Mouse (Mus musculus): ENCODE measurements around the gene AC170998.1.

The AC170998.1 gene

DNA sequence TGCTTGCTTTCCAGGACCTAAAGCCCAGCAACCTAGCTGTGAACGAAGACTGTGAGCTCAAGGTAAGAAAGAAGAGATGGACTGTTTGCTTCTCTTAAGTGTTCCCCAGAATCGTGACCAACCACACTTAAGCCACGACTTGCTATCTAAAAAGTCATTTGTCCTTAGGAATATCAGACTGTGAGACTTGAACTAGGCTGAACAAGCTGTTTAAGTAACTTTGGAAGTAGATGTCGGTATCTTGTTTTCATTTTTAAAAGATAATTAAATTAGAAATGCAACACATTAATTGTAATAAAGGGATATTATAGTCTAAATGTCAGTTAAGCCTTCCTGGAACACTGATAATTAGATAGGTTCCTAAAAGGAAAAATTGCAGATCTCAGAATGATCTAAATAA lies at the start of gene AC170998.1:
Gene AC170998.1, plus strand, starts transcription at position 301 of the 400 bp plus-strand sequence.
- no peak for DNase-seq (ENCODE audit: low spot score)

- no peak for DNase-seq (ENCODE audit: low spot score)
These were observed 43.4 kb upstream of the AC170998.1 start for GRCm38 (mm10) chr17:28682311-28683084.

DNA sequence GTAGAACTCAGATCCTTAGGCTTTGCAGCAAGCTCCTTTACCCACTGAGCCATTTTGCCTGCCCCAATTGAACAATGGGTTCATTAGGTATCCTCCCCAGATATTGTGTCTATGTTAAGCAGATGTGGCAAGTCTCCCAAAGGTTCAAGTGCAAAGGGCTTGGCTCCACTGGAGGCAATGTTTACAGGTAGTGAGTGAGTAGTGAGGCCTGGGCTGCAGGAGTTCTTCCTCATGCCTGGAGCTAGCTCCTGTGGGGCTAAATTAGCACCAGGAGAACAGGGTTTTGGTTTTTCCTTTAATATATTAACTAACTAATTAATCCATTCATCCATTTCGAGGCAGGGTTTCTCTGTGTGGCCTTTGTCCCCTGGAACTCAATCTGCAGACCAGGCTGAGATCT lies 42.3 kb upstream of the AC170998.1 start:
- DNase-seq (ENCODE audit: low spot score) = no peak

DNA sequence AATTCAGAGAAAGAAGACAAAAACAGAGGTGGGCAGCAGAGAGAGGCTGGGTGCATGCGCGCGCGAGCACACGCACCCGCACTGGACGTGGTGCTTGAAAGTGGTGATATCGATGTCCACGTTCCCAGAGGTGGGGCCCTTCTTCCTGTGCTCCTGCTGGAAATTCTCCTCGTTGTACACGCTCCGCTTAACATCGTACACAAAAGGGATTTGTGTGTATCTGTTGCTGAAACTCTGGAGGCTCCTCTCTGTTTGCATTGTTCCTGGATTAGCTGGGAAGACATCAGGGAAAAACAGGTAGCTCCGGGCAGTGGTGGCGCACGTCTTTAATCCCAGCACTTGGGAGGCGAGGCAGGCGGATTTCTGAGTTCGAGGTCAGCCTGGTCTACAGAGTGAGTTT lies 41.3 kb upstream of the AC170998.1 start:
- DNase-seq (ENCODE audit: low spot score) = no peak

- no peak for DNase-seq (ENCODE audit: low spot score)
These were observed 38.5 kb upstream of the AC170998.1 start for GRCm38 (mm10) chr17:28687354-28687753.

DNA sequence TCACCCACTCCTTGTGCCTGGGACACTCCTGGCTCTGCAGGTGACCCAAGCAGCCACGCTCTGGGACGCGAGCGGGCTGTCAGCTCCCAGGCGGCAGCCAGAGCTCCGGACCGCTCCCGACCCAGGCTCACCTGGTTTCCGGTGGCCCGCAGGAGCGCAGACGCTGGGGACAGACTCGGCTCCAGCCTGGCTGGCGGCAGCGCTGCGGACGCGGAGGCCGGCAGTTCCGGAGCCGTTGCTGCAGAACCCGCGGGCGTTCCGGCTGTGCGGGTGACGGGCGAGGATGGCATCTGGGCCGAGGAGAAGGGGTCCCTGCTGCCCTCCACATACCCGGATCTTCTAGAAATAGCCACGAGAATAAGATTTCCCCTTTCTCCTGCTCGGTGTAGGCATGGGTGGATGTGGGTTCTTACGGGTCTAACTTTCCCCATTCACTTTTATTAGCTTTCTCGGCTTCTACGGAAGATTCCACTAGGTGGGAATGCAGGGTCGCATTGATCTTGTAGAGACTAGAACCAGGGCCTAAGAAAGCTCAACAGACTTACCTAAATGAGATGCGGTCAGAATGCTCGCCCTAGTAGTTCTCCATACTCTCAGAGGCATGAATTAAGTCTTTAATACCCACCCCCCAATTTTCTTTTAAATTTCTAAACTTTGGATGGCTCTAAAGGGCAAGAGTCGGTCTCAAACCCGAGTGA lies 36.1 kb upstream of the AC170998.1 start, which contains the start of gene Slc26a8:
Gene Slc26a8, minus strand, starts transcription at position 648 of the 698 bp plus-strand sequence.
- DNase-seq (ENCODE audit: low spot score) = peak; percentile 29

GRCm38 (mm10) chr17:28690776-28691686 lies 34.9 kb upstream of the AC170998.1 start, which contains the start of gene Mapk14:
TSS of gene Mapk14 (plus strand) at chr17:28691329.
- DNase-seq (ENCODE audit: low spot score) = peak; percentile 99

- DNase-seq (ENCODE audit: low spot score) = peak; percentile 41
These were observed 34.1 kb upstream of the AC170998.1 start for GRCm38 (mm10) chr17:28691687-28692340.

DNA sequence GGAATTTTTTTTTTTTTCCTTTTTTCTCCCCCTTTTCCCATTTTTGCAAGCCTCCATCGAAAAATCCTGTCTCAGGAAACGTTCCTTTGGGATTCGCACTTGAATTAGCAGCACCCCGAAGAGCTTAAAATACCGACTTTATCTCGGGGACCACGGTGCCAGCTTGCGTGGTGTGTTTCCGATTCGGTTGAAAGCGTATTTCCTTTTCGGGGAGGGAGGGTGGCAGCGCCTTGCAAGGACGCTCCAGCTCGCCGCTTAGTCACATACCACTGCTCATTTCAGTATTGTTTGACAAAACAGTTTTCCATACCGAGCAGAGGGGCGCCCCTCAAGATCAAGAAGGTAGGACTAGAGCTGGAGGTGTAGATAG lies 33.6 kb upstream of the AC170998.1 start:
- peak; percentile 41 for DNase-seq (ENCODE audit: low spot score)

GRCm38 (mm10) chr17:28693086-28693485 lies 32.8 kb upstream of the AC170998.1 start:
- DNase-seq (ENCODE audit: low spot score) = no peak

DNA sequence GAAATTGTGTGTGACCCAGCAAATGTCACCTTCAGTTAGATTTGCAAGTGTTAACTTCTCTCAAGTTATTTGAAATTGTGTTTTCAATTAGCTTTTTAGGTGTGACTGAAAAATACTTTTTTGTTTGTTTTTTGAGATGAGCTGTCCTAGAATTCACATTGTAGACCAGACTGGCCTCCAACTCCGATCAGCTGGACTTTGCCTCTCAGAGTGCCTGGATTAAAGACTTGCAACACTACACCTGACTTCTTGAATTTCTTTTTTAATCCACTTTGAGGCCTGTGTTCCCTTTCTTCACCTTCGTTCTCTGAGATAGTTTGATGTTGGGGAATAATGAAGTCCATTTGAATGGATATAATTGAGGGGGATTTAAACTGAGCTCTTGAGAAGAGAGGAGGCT lies 31.8 kb upstream of the AC170998.1 start:
- no peak for DNase-seq (ENCODE audit: low spot score)

- DNase-seq (ENCODE audit: low spot score) = no peak
These were observed 31.1 kb upstream of the AC170998.1 start for GRCm38 (mm10) chr17:28694832-28695231.

- no peak for DNase-seq (ENCODE audit: low spot score)
These were observed 29.2 kb upstream of the AC170998.1 start for GRCm38 (mm10) chr17:28696641-28697040.

GRCm38 (mm10) chr17:28697290-28698195 lies 28.3 kb upstream of the AC170998.1 start:
- DNase-seq (ENCODE audit: low spot score) = no peak

GRCm38 (mm10) chr17:28698245-28698644 lies 27.6 kb upstream of the AC170998.1 start:
- DNase-seq (ENCODE audit: low spot score) = no peak

- DNase-seq (ENCODE audit: low spot score) = no peak
These were observed 27.2 kb upstream of the AC170998.1 start for GRCm38 (mm10) chr17:28698672-28699071.

DNA sequence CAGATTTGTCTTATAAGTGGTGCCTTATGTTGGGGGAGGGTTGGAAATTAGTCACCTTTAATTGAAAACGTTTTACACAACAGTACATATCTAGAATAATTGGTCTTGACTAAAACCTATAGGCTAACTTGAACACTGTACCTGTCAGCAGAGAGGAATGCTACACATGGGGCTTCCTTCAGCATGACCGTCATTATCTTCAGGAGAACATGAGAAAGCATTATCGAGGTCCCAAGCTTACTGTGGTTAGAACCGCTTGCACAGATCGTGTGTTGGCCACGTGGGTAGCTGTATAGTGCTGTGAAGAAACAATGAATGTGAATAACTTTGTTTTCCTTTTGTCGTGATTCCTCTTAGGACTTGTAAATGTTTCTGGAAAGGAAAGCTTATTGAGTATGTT lies 26.1 kb upstream of the AC170998.1 start:
- DNase-seq (ENCODE audit: low spot score) = no peak

DNA sequence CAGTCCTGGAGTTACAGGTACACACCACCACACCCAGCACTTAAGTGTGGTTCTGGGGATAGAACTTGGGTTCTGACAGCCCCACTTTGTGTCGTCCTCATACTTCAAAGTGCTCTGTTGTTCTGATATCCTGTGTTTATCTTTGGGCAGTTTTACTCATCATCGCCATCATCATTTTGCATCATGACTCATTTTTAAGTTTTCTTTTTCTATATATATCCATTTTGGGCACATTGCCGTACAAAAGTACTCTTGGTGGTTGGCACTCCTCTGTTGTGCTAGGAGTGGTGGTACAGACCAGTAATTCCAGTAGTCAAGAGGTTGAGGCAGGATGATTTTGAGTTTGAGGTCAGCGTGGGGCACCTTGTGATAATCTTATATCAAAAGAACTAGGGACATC lies 24.7 kb upstream of the AC170998.1 start:
- DNase-seq (ENCODE audit: low spot score) = no peak

- no peak for DNase-seq (ENCODE audit: low spot score)
These were observed 24.1 kb upstream of the AC170998.1 start for GRCm38 (mm10) chr17:28701737-28702136.

DNA sequence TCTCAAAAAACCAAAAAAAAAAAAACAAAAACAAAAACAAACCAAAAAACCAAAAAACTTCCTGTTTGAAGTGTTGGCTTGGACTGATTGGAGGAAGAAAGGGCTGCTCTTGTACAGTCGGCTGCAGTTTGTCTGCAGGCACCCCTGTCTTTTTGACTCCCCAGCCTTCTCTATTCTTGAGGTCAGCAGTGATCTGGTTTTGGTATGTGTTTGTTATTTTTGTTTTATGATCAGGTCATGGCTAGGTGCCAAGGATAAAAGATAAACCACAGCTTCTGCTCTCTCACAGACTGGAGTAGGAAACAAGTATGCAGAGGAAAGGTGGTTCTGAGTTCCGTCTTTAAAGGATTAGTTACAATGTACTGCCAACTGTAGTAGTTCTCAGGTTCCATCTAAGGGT lies 23.2 kb upstream of the AC170998.1 start:
- DNase-seq (ENCODE audit: low spot score) = no peak

GRCm38 (mm10) chr17:28706697-28707096 lies 19.2 kb upstream of the AC170998.1 start:
- DNase-seq (ENCODE audit: low spot score) = no peak

Data from urinary bladder, postnatal 25 days (tissue).